Mouse (Mus musculus) C2C12 (cell line): ENCODE data around the gene Dcaf11. TPM values are rescaled to one million over a fixed set of nuclear protein-coding genes. Genes with fewer than 3 reads are reported as not detected.

Source experiments
- H3K27me3 ChIP-seq: one replicate; pipeline ENCODE4 v1.6.1; 2011; ENCODE audit not compliant: control insufficient read depth, insufficient read depth, insufficient read length
- H3K36me3 ChIP-seq: one replicate; pipeline ENCODE4 v1.6.1; 2011; ENCODE audit not compliant: control insufficient read depth, insufficient read depth
- H3K4me3 ChIP-seq: one replicate; pipeline ENCODE4 v1.5.1; 2011; ENCODE audit warnings: mild to moderate bottlenecking, control low read depth; ENCODE audit not compliant: poor library complexity, insufficient read depth, severe bottlenecking
- H3K79me2 ChIP-seq: one replicate; pipeline ENCODE4 v1.6.1; 2011; ENCODE audit not compliant: control insufficient read depth, insufficient read depth
- H3K79me3 ChIP-seq: one replicate; pipeline ENCODE4 v1.6.1; 2011; ENCODE audit warnings: low read depth, control low read depth
- H3ac ChIP-seq: one replicate; pipeline ENCODE3; 2011; ENCODE audit warnings: low read depth; ENCODE audit not compliant: control insufficient read depth, insufficient read length
- CEBPB ChIP-seq: IDR thresholded peaks from one replicate; pipeline ENCODE4 v1.6.1; 2011; ENCODE audit warnings: low read depth, mild to moderate bottlenecking, control low read depth, moderate library complexity
- CTCF ChIP-seq: IDR thresholded peaks from one replicate; pipeline ENCODE4 v1.5.1; 2011; ENCODE audit not compliant: control insufficient read depth, insufficient read depth, insufficient read length
- FOSL1 ChIP-seq: IDR thresholded peaks from one replicate; pipeline ENCODE4 v1.8.0; 2011; ENCODE audit warnings: mild to moderate bottlenecking, low read length; ENCODE audit not compliant: poor library complexity, insufficient read depth, severe bottlenecking
- MAX ChIP-seq: IDR thresholded peaks from one replicate; pipeline ENCODE4 v1.6.1; 2011; ENCODE audit warnings: mild to moderate bottlenecking, control low read depth
- MYOD1 ChIP-seq: IDR thresholded peaks from one replicate; pipeline ENCODE4 v1.6.1; 2011; ENCODE audit warnings: low read depth; ENCODE audit not compliant: control insufficient read depth, insufficient read length
- MYOG ChIP-seq: IDR thresholded peaks from one replicate; pipeline ENCODE4 v1.6.1; 2011; ENCODE audit not compliant: control insufficient read depth, insufficient read length; ENCODE audit errors: extremely low read depth
- USF1 ChIP-seq: IDR thresholded peaks from one replicate; pipeline ENCODE4 v1.6.1; 2011; ENCODE audit warnings: low read depth, mild to moderate bottlenecking, control low read depth, moderate library complexity
- polyA plus RNA-seq: library from polyadenylated mRNA; unstranded; fragments of >200 nt; fragmentation: generic; extraction: Trizol; gene quantifications from one replicate; pipeline ENCODE4 v1.2.1, GENCODE M21; 2012; ENCODE audit warnings: missing spikeins

The Dcaf11 gene
- polyA plus RNA-seq, 1 experiment: 15.8 TPM

DNA sequence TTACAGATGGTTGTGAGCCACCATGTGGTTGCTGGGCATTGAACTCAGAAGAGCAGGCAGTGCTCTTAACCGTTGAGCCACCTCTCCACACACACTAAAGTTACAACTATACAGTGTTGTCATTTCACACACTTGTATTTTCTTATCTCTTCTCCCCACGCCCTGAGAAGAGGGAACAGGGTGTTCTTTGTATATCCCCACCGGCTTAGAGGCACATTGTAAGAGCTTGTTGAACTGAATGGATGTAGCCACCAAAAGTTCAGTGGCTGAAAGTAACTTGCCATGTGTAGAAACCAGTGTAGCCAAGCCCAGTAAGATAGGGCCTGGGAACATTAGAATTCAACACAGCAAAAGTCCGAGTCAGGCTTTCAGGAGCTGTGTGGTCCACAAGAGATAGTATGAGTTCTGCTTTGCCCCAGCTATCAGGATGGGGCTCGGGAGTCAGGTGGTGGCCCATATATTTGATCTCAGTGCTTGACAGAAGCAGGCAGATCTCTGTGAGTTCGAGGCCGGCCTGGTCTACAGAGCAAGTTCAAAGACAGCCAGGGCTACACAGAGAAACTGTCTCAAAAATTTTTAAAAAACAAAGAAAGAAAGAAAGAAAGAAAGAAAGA, 54.9 kb downstream of the Dcaf11 start:
- Histone ChIP-seq H3K79me3 (no peaks in the 10 kb centered on the region), H3K36me3 (peaks cover under 1% of the 10 kb centered on the region), H3K79me2 (no peaks in the 10 kb centered on the region), H3K27me3 (no peaks in the 10 kb centered on the region), H3ac (no peak overlapping the region), H3K4me3 (no peak overlapping the region)
- TF ChIP-seq CTCF (no peak), CEBPB (no peak), FOSL1 (no peak), USF1 (no peak), MYOG (no peak), MAX (no peak), MYOD1 (no peak)

DNA sequence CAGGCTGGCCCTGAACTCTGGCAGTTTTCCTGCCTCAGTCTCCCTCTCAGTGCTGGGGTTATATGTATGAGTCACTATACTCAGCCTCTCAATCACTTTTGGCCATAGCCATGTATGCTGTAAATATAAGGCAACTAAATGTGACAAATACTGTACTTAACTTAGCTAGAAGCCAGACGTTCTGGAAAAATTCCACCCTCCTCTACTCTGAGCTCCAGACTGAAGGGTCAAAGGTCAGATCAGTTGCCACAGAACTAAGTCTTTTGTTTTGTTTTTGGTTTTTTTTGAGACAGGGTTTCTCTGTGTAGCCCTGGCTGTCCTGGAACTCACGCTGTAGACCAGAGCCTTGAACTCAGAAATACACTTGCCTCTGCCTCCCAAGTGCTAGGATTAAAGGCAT, 56.1 kb downstream of the Dcaf11 start:
- TF ChIP-seq USF1: no peak
- TF ChIP-seq FOSL1: no peak
- no peak for TF ChIP-seq MAX
- no peak for TF ChIP-seq CEBPB
- TF ChIP-seq MYOG: no peak
- no peak for TF ChIP-seq MYOD1
- TF ChIP-seq CTCF: no peak
- Histone ChIP-seq H3K79me3 (no peaks in the 10 kb centered on the region), H3K27me3 (no peaks in the 10 kb centered on the region), H3K36me3 (no peaks in the 10 kb centered on the region), H3K4me3 (no peak overlapping the region), H3K79me2 (no peaks in the 10 kb centered on the region), H3ac (no peak overlapping the region)

DNA sequence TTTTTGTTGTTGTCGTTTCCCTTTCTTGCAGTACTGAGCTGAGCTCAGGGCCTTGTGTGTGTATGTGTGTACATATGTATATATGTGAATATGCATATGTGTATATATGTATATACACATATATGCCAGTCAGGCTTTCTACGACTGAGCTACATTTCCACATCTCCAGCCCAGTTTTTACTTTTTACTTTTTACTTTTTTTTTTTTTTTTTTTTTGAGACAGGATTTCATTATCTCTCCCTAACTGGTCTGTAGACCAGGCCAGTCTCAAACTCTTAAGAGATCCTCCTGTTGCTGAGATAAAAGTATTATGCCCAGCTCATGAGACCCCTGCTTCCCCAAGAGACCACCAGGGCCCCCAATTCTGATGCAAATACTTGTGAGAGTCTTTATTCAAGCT, 57.0 kb downstream of the Dcaf11 start:
- Histone ChIP-seq H3K36me3 (no peaks in the 10 kb centered on the region), H3K27me3 (no peaks in the 10 kb centered on the region), H3K4me3 (no peak overlapping the region), H3K79me2 (no peaks in the 10 kb centered on the region), H3ac (no peak overlapping the region), H3K79me3 (no peaks in the 10 kb centered on the region)
- TF ChIP-seq CTCF: no peak
- TF ChIP-seq USF1: no peak
- TF ChIP-seq MAX: no peak
- no peak for TF ChIP-seq MYOD1
- no peak for TF ChIP-seq CEBPB
- no peak for TF ChIP-seq FOSL1
- no peak for TF ChIP-seq MYOG

DNA sequence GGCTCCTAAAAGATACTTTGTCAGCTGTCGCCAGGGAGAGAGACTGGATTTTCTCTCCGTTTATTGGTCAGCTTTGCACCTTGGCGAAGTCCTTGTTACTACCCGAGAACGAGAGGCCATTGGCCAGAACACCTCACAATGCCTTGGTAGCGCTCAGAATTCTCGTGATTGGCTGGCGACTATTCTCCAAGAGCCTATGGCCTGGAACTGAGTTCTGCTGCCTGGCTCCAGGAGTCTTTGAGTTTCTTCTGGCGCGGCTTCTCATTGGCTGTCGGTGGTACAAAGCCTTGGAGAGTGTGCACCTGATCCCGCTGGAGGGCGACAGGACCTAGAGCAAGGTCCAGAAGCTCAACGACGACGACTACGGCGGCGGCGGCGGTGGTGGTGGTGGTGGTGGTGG, 58.0 kb downstream of the Dcaf11 start, which contains the start of gene Rec8:
TSS of gene Rec8 (plus strand) at position 216 of the 400 bp plus-strand sequence.
- H3K79me2 ChIP-seq: no peaks in the 10 kb centered on the region
- no peaks in the 10 kb centered on the region for H3K79me3 ChIP-seq
- no peak for TF ChIP-seq CTCF
- no peak for TF ChIP-seq MAX
- TF ChIP-seq CEBPB: no peak
- no peak for TF ChIP-seq USF1
- TF ChIP-seq MYOD1: no peak
- TF ChIP-seq MYOG: no peak
- TF ChIP-seq FOSL1: no peak
- no peak within 1 kb of the TSS for H3ac ChIP-seq
- no peak within 1 kb of the TSS for H3K4me3 ChIP-seq
- no peaks in the 10 kb centered on the region for H3K27me3 ChIP-seq
- H3K36me3 ChIP-seq: no peaks in the 10 kb centered on the region

DNA sequence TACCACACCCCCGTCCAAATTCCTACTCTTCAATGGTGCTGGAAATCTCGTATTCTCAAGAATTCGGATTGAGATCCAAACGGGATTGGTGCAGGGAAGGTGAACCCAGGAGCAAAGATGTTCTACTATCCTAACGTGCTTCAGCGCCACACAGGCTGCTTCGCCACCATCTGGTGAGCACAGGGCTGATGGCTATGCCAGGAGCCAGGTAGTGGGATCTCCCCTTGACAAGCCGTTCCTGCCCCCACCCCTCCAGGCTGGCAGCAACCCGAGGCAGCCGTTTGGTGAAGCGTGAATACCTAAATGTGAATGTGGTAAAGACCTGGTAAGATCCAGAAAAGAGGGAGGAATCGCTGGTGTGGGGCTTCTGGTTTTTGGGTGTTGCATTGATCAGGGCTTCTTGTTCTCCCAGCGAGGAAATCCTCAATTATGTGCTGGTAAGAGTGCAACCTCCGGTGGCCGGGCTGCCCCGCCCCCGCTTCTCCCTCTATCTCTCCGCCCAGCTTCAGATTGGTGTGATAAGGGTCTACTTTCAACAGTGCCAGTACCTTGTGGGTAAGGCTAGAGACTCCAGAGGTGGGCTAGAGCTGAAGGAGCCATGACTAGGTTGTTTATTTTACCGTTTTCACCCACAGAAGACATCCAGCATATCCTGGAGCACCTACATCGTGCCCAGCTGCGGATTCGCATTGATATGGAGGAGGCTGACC, 58.8 kb downstream of the Dcaf11 start:
- Histone ChIP-seq H3K36me3 (no peaks in the 10 kb centered on the region), H3K4me3 (no peak overlapping the region), H3K79me2 (no peaks in the 10 kb centered on the region), H3K79me3 (no peaks in the 10 kb centered on the region), H3ac (no peak overlapping the region), H3K27me3 (no peaks in the 10 kb centered on the region)
- TF ChIP-seq MAX: no peak
- TF ChIP-seq MYOD1: no peak
- no peak for TF ChIP-seq USF1
- TF ChIP-seq FOSL1: no peak
- no peak for TF ChIP-seq MYOG
- TF ChIP-seq CEBPB: no peak
- no peak for TF ChIP-seq CTCF

Other genes with a start within 250 kb of the Dcaf11 start
- gene Dhrs4, start 81.2 kb upstream of the Dcaf11 start, polyA plus RNA-seq: 45.9 TPM
- 0.23 TPM for gene Carmil3, start 69.4 kb upstream of the Dcaf11 start, polyA plus RNA-seq
- gene Cpne6, start 49.6 kb upstream of the Dcaf11 start, polyA plus RNA-seq: not detected
- gene Nrl, start 35.0 kb upstream of the Dcaf11 start, polyA plus RNA-seq: not detected
- gene Pck2, start 19.7 kb upstream of the Dcaf11 start, polyA plus RNA-seq: 87.9 TPM
- 0.16 TPM for gene A730061H03Rik, start 400 bp downstream of the Dcaf11 start, polyA plus RNA-seq
- 0.40 TPM for gene Fitm1, start 15.6 kb downstream of the Dcaf11 start, polyA plus RNA-seq
- 63.7 TPM for gene Psme1, start 18.1 kb downstream of the Dcaf11 start, polyA plus RNA-seq
- gene Emc9, start 25.3 kb downstream of the Dcaf11 start, polyA plus RNA-seq: 7.5 TPM
- 110 TPM for gene Psme2, start 31.1 kb downstream of the Dcaf11 start, polyA plus RNA-seq
- 9.4 TPM for gene Rnf31, start 31.7 kb downstream of the Dcaf11 start, polyA plus RNA-seq
- 3.3 TPM for gene Irf9, start 43.6 kb downstream of the Dcaf11 start, polyA plus RNA-seq
- gene Rec8, start 58.0 kb downstream of the Dcaf11 start, polyA plus RNA-seq: not detected
- 113 TPM for gene Ipo4, start 76.0 kb downstream of the Dcaf11 start, polyA plus RNA-seq
- gene Gm49378, start 77.9 kb downstream of the Dcaf11 start, polyA plus RNA-seq: 0.13 TPM
- gene Tm9sf1, start 83.8 kb downstream of the Dcaf11 start, polyA plus RNA-seq: 72.9 TPM
- gene Tssk4, start 90.2 kb downstream of the Dcaf11 start, polyA plus RNA-seq: 0.43 TPM
- gene Mdp1, start 100.5 kb downstream of the Dcaf11 start, polyA plus RNA-seq: 16.5 TPM
- gene Gmpr2, start 111.9 kb downstream of the Dcaf11 start, polyA plus RNA-seq: 23.8 TPM
- 478 TPM for gene Nedd8, start 112.1 kb downstream of the Dcaf11 start, polyA plus RNA-seq
- 24.4 TPM for gene Tinf2, start 121.8 kb downstream of the Dcaf11 start, polyA plus RNA-seq
- gene Tgm1, start 153.9 kb downstream of the Dcaf11 start, polyA plus RNA-seq: 0.07 TPM
- 11.9 TPM for gene Rabggta, start 162.3 kb downstream of the Dcaf11 start, polyA plus RNA-seq
- 63.7 TPM for gene Dhrs1, start 185.7 kb downstream of the Dcaf11 start, polyA plus RNA-seq
- gene Nop9, start 185.7 kb downstream of the Dcaf11 start, polyA plus RNA-seq: 38.6 TPM
- 0.05 TPM for gene Cideb, start 198.5 kb downstream of the Dcaf11 start, polyA plus RNA-seq
- gene Ltb4r2, start 201.4 kb downstream of the Dcaf11 start, polyA plus RNA-seq: 0.09 TPM
- 0.05 TPM for gene Ltb4r1, start 206.0 kb downstream of the Dcaf11 start, polyA plus RNA-seq
- gene Adcy4, start 224.1 kb downstream of the Dcaf11 start, polyA plus RNA-seq: 0.02 TPM
- 0.55 TPM for gene Ripk3, start 228.9 kb downstream of the Dcaf11 start, polyA plus RNA-seq